Mouse (Mus musculus): ENCODE measurements around the gene Fmnl2. TPM values are rescaled to one million over a fixed set of nuclear protein-coding genes. Genes with fewer than 3 reads are reported as not detected.
A peak's percentile ranks its signal among the peaks of the same experiment; 100 is the strongest.

The Fmnl2 gene
- polyA plus RNA-seq, 1 experiment from 2014 or later, result 21.3 TPM

- no peaks in the 10 kb centered on the region for H3K27me3 ChIP-seq (replicated peaks; ENCODE audit: control insufficient read depth, insufficient read depth, low read length)
- no peak overlapping the region for H3K4me3 ChIP-seq (ENCODE audit: low read depth, low read length)
- no peak overlapping the region for H3K4me2 ChIP-seq (ENCODE audit: low read length)
- no peak for ATAC-seq
- no peaks in the 10 kb centered on the region for H3K9me3 ChIP-seq (replicated peaks; ENCODE audit: control insufficient read depth, low read length)
- no peaks in the 10 kb centered on the region for H3K36me3 ChIP-seq (ENCODE audit: control insufficient read depth, insufficient read depth, low read length)
- H3K4me1 ChIP-seq (ENCODE audit: control insufficient read depth, insufficient read depth, low read length), result peaks cover 3% of the 10 kb centered on the region; the same call in 1 of the 2 replicates
- 14% methylated on average over 5 of the region's 5 CpGs for WGBS
- H3K9ac ChIP-seq (ENCODE audit: low read length), result no peak overlapping the region
- no peak for DNase-seq (ENCODE audit: low spot score)
- H3K27ac ChIP-seq (ENCODE audit: low read depth, low read length), result no peak overlapping the region
Measured at GRCm38 (mm10) chr2:52913746-52914145, 56.1 kb downstream of the Fmnl2 start.

GRCm38 (mm10) chr2:52915536-52915935, 57.9 kb downstream of the Fmnl2 start:
- DNase-seq (ENCODE audit: low spot score) (no peak), ATAC-seq (no peak)
- no peak overlapping the region for H3K9ac ChIP-seq (ENCODE audit: low read length)
- WGBS, result 83% methylated on average over 5 of the region's 5 CpGs
- no peak overlapping the region for H3K27ac ChIP-seq (ENCODE audit: low read depth, low read length)
- no peak overlapping the region for H3K4me2 ChIP-seq (ENCODE audit: low read length)
- no peaks in the 10 kb centered on the region for H3K27me3 ChIP-seq (replicated peaks; ENCODE audit: control insufficient read depth, insufficient read depth, low read length)
- H3K4me1 ChIP-seq (ENCODE audit: control insufficient read depth, insufficient read depth, low read length), result peaks cover 7% of the 10 kb centered on the region; the same call in 1 of the 2 replicates
- no peaks in the 10 kb centered on the region for H3K9me3 ChIP-seq (replicated peaks; ENCODE audit: control insufficient read depth, low read length)
- H3K36me3 ChIP-seq (ENCODE audit: control insufficient read depth, insufficient read depth, low read length), result no peaks in the 10 kb centered on the region
- H3K4me3 ChIP-seq (ENCODE audit: low read depth, low read length), result no peak overlapping the region

GRCm38 (mm10) chr2:52918094-52918493, 60.4 kb downstream of the Fmnl2 start:
- DNase-seq (ENCODE audit: low spot score) (no peak), ATAC-seq (no peak)
- Histone ChIP-seq H3K4me3 (ENCODE audit: low read depth, low read length) (no peak overlapping the region), H3K27me3 (replicated peaks; ENCODE audit: control insufficient read depth, insufficient read depth, low read length) (no peaks in the 10 kb centered on the region), H3K9ac (ENCODE audit: low read length) (no peak overlapping the region), H3K9me3 (replicated peaks; ENCODE audit: control insufficient read depth, low read length) (no peaks in the 10 kb centered on the region), H3K4me1 (ENCODE audit: control insufficient read depth, insufficient read depth, low read length) (peaks cover 7% of the 10 kb centered on the region; the same call in 1 of the 2 replicates), H3K27ac (ENCODE audit: low read depth, low read length) (no peak overlapping the region), H3K4me2 (ENCODE audit: low read length) (no peak overlapping the region), H3K36me3 (ENCODE audit: control insufficient read depth, insufficient read depth, low read length) (no peaks in the 10 kb centered on the region)
- 90% methylated on average over 5 of the region's 5 CpGs for WGBS

- Histone ChIP-seq H3K4me1 (ENCODE audit: control insufficient read depth, insufficient read depth, low read length) (peaks cover 4% of the 10 kb centered on the region; the same call in 1 of the 2 replicates), H3K9ac (ENCODE audit: low read length) (no peak overlapping the region), H3K27ac (ENCODE audit: low read depth, low read length) (no peak overlapping the region), H3K4me3 (ENCODE audit: low read depth, low read length) (no peak overlapping the region), H3K9me3 (replicated peaks; ENCODE audit: control insufficient read depth, low read length) (no peaks in the 10 kb centered on the region), H3K4me2 (ENCODE audit: low read length) (no peak overlapping the region), H3K36me3 (ENCODE audit: control insufficient read depth, insufficient read depth, low read length) (no peaks in the 10 kb centered on the region), H3K27me3 (replicated peaks; ENCODE audit: control insufficient read depth, insufficient read depth, low read length) (no peaks in the 10 kb centered on the region)
- ATAC-seq, result peak; percentile 59
- peak; percentile 34 for DNase-seq (ENCODE audit: low spot score)
- 77% methylated on average over 5 of the region's 5 CpGs for WGBS
Measured at GRCm38 (mm10) chr2:52920701-52921435, 63.2 kb downstream of the Fmnl2 start.

GRCm38 (mm10) chr2:52925062-52925461, 67.4 kb downstream of the Fmnl2 start:
- Histone ChIP-seq H3K4me2 (ENCODE audit: low read length) (no peak overlapping the region), H3K4me1 (ENCODE audit: control insufficient read depth, insufficient read depth, low read length) (peaks cover 18% of the 10 kb centered on the region), H3K27ac (ENCODE audit: low read depth, low read length) (no peak overlapping the region), H3K4me3 (ENCODE audit: low read depth, low read length) (no peak overlapping the region), H3K9me3 (replicated peaks; ENCODE audit: control insufficient read depth, low read length) (no peaks in the 10 kb centered on the region), H3K36me3 (ENCODE audit: control insufficient read depth, insufficient read depth, low read length) (no peaks in the 10 kb centered on the region), H3K27me3 (replicated peaks; ENCODE audit: control insufficient read depth, insufficient read depth, low read length) (no peaks in the 10 kb centered on the region), H3K9ac (ENCODE audit: low read length) (no peak overlapping the region)
- DNase-seq (ENCODE audit: low spot score) (no peak), ATAC-seq (no peak)
- 97% methylated on average over 3 of the region's 3 CpGs for WGBS

GRCm38 (mm10) chr2:52927381-52927780, 69.7 kb downstream of the Fmnl2 start:
- H3K27me3 ChIP-seq (replicated peaks; ENCODE audit: control insufficient read depth, insufficient read depth, low read length), result no peaks in the 10 kb centered on the region
- WGBS, result 39% methylated on average over 3 of the region's 3 CpGs
- no peak overlapping the region for H3K4me3 ChIP-seq (ENCODE audit: low read depth, low read length)
- peaks cover 19% of the 10 kb centered on the region for H3K4me1 ChIP-seq (ENCODE audit: control insufficient read depth, insufficient read depth, low read length)
- DNase-seq (ENCODE audit: low spot score) (no peak), ATAC-seq (no peak)
- H3K9me3 ChIP-seq (replicated peaks; ENCODE audit: control insufficient read depth, low read length), result no peaks in the 10 kb centered on the region
- no peak overlapping the region for H3K4me2 ChIP-seq (ENCODE audit: low read length)
- no peak overlapping the region for H3K9ac ChIP-seq (ENCODE audit: low read length)
- H3K36me3 ChIP-seq (ENCODE audit: control insufficient read depth, insufficient read depth, low read length), result no peaks in the 10 kb centered on the region
- H3K27ac ChIP-seq (ENCODE audit: low read depth, low read length), result no peak overlapping the region

GRCm38 (mm10) chr2:52927858-52928301, 70.2 kb downstream of the Fmnl2 start:
- ATAC-seq, result peak; percentile 55

GRCm38 (mm10) chr2:52928401-52928800, 70.7 kb downstream of the Fmnl2 start:
- Histone ChIP-seq H3K27me3 (replicated peaks; ENCODE audit: control insufficient read depth, insufficient read depth, low read length) (no peaks in the 10 kb centered on the region), H3K4me2 (ENCODE audit: low read length) (no peak overlapping the region), H3K9ac (ENCODE audit: low read length) (no peak overlapping the region), H3K4me3 (ENCODE audit: low read depth, low read length) (no peak overlapping the region), H3K4me1 (ENCODE audit: control insufficient read depth, insufficient read depth, low read length) (peaks cover 19% of the 10 kb centered on the region), H3K27ac (ENCODE audit: low read depth, low read length) (no peak overlapping the region), H3K9me3 (replicated peaks; ENCODE audit: control insufficient read depth, low read length) (no peaks in the 10 kb centered on the region), H3K36me3 (ENCODE audit: control insufficient read depth, insufficient read depth, low read length) (no peaks in the 10 kb centered on the region)
- 18% methylated on average over 3 of the region's 3 CpGs for whole genome bisulfite sequencing
- DNase-seq (ENCODE audit: low spot score) (no peak), ATAC-seq (peak; percentile 28)

More at GRCm38 (mm10) chr2:52927858-52928301, 70.2 kb downstream of the Fmnl2 start:
- no peaks in the 10 kb centered on the region for H3K9me3 ChIP-seq (replicated peaks; ENCODE audit: control insufficient read depth, low read length)
- no peak overlapping the region for H3K27ac ChIP-seq (ENCODE audit: low read depth, low read length)
- WGBS, result 11% methylated on average over 10 of the region's 10 CpGs
- H3K4me3 ChIP-seq (ENCODE audit: low read depth, low read length), result no peak overlapping the region
- peak; percentile 46 for DNase-seq (ENCODE audit: low spot score)
- H3K27me3 ChIP-seq (replicated peaks; ENCODE audit: control insufficient read depth, insufficient read depth, low read length), result no peaks in the 10 kb centered on the region
- no peak overlapping the region for H3K9ac ChIP-seq (ENCODE audit: low read length)
- H3K4me2 ChIP-seq (ENCODE audit: low read length), result no peak overlapping the region
- peaks cover 19% of the 10 kb centered on the region for H3K4me1 ChIP-seq (ENCODE audit: control insufficient read depth, insufficient read depth, low read length)
- H3K36me3 ChIP-seq (ENCODE audit: control insufficient read depth, insufficient read depth, low read length), result no peaks in the 10 kb centered on the region
